Mouse (Mus musculus) left cerebral cortex, postnatal 10 days (tissue): ENCODE data around the gene Bcas3. TPM values are rescaled to one million over a fixed set of nuclear protein-coding genes. Genes with fewer than 3 reads are reported as not detected.
A peak's percentile ranks its signal among the peaks of the same experiment; 100 is the strongest.

ENCODE experiments used
- DNase-seq, 2 experiments: peaks; one replicate each; pipeline ENCODE4 v3.0.0; 2021 to 2022; ENCODE audit warnings: low spot score in 2 of 2, mixed read lengths in 1 of 2; ENCODE audit errors: extremely low spot score in 1 of 2
- intact Hi-C: fragments of 180-260 bp; cut with DNase I; formaldehyde crosslinking; loops from one replicate; pipeline ENCODE4 v1.15.1; 2025
- total RNA-seq, 2 experiments: library from RNA; stranded (reverse); gene quantifications; 2 replicates each; pipeline ENCODE4 v1.2.3; 2021

The Bcas3 gene
- total RNA-seq, 2 experiments from 2014 or later, result 49.2 to 61.1 TPM

DNA sequence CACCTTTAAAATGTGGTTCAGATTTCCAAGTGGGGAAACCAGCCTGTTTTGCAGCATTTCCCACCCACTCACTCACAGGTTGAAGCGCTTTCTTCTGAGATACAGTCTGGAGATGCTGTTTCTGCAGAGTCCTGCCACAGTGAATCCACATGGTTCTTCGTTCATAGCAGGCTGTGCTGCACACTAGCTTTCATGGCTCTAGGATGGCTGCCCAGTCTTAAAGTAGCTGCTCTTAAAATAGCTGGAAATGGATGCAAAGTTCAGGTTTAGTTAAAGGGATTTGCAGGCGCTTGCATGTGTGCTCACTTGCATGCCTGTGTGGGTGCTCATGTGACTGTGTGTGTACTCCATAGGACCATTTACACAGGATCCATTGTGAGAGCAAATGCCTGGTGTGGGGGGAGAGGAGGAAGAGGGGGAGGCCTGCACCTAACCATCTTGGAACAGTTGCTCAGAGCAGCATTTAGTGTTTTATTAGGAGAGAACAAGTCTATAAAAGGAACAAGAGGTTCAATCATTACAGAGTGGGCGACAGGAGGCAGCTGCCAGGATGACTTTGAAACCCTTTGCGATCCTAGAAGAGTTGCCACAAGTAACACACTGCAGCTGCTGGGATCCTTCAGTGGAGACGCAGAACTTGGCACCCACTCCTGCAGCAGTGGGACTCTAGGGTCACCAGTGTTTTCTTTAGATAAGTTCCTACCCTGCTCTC, 386.5 kb downstream of the Bcas3 start:
- DNase-seq, result peak in 1 of 2 experiments; percentile 51
- intact Hi-C loops, result no loop called here

DNA sequence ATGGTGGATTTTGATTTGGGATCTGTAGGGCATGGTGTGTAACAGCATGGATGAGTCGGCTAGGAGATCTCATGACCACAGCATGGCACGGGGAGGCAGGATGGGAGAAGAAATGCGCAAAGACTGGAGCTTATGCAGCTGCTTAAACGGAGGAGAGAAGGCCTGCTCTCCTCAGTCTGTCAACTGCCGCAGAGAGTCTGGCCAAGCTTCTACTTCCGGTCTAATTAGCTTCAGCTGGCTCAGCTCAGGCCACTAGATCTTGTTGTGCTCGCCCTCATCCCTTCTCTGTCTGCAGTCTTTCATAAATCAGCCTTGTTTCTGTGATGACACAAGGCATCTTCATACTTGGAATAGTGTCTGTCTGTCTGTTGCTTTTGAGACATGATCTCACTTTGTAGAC, 393.4 kb downstream of the Bcas3 start:
- intact Hi-C loops, result no loop called here

DNA sequence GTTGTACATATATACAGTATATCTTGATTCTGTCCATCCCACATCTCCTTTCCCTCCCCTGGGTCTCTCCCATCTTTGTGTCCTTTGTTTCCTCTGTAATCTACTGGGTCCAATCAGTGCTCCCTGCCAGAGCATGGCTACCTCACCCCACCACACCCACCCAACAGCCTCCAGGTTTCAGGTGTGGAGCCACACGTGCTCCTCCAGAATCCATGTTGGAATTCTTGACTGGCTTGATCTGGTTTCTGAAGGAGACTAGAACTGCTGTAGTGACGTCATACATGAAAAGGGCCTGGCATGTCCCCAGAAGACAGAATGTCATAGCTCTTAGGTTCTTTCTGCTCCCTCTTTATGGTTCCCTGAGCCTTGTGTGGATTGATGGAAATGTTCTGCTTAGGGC, 395.9 kb downstream of the Bcas3 start:
- intact Hi-C loops, result no loop called here
- DNase-seq, result no peak

More for the DNA sequence above, 393.4 kb downstream of the Bcas3 start:
- no peak for DNase-seq

DNA sequence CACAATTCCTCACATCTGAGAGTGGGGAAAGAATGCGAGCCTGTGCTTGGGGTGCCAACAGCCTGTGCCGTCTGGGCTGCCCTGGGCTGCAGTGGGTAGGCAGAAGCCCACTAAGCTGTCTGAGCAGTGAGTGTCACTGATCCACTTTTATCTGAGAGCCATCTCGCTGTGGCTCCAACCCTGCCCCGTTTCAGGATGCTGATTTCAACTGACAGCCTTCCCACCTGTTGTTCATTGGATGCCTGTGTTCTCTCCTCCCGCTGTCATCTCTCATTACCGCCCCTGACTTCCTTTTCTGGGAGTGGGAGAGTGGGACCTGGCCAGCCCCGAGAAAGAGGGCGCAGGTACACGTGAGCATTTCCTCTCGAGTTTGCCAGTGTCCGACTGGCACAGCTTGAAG, 398.2 kb downstream of the Bcas3 start:
- intact Hi-C loops, result no loop called here

DNA sequence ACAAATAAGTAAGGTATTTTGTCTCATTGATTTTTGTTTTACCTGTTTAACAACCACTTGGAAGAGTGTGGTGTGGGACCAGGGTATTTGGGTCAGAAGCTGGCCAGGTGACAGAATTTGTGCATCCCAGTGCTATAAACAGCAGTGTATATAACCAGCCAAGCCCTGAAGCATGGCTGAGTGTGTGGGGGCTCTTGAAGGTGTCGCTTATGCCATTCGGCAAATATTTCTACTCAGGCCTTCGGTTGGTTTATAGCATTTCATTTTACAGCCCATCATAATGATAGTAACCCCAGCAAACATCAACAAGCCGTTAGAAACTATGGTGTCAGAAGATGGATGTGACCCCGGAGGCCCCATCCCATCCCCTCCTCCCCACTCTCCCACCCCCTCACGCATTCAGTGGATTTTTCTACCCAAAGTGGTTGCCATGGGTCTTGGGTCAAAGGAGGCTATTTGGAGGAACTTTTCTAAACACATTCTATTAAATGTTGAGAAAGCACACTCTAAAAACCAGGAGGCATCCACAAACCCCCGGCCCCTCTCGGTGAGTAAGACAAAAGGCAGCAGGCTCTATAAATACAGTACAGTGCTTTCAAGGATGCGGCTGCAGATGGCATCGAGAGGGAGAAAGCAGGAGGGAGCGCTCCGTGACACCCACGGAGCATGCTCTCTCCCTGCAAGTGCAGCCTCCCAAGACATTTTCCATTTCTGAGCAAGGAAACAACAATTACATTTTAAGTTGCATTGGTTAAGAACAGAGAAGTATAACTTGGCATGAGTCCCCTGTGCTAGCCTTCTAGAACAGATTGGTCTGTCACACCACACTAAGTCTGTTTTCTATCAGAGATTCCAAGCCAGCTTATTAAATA, 401.9 kb downstream of the Bcas3 start:
- intact Hi-C loops, result no loop called here
- peak in 1 of 2 experiments; percentile 18 for DNase-seq

More for the DNA sequence above, 398.2 kb downstream of the Bcas3 start:
- no peak for DNase-seq

DNA sequence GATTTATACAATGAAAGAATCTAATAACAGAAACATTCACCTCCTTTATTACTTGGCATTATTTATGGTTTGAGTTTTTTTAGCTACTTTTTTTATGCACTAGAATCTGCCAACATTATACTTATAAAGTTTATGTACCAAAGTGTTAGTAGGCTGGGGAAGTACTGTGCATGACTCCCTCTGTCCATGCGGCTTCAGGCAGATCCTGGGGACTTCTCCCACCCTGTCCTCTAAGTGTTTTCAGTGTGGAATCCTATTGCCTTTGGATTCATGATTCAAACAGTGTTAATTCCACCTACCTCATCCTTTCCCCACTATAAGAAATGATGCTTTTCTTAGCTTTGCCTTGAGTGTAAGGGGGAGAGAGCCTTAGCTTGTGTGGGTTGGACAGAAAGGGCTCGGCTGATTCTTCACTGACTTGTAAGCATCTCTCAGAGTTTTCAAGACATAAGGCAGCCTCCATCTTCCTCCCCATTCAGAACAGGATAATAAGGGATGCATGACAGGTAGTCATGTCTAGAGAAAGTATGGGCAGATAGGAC, 402.6 kb downstream of the Bcas3 start:
- no peak for DNase-seq
- intact Hi-C loops, result no loop called here

DNA sequence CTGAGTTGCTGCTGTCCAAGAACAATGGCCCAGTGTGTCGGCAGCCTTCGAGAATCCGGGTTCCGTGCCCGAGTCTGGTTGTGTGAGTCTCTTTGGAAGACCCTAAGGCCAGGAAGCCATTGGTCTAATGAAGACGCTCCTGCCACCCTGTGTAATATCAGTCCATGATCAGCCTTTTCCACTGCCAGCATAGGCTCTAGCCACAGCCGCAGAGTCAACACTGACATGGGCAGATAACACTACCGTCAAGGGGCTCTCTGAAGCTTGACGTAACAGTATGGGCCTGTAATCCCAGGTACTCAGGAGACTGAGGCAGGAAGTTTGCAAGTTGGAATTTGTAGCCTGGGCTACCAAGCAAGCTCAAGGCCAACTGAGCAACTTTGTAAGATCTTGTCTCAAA, 405.9 kb downstream of the Bcas3 start:
- intact Hi-C loops, result no loop called here
- DNase-seq, result no peak

DNA sequence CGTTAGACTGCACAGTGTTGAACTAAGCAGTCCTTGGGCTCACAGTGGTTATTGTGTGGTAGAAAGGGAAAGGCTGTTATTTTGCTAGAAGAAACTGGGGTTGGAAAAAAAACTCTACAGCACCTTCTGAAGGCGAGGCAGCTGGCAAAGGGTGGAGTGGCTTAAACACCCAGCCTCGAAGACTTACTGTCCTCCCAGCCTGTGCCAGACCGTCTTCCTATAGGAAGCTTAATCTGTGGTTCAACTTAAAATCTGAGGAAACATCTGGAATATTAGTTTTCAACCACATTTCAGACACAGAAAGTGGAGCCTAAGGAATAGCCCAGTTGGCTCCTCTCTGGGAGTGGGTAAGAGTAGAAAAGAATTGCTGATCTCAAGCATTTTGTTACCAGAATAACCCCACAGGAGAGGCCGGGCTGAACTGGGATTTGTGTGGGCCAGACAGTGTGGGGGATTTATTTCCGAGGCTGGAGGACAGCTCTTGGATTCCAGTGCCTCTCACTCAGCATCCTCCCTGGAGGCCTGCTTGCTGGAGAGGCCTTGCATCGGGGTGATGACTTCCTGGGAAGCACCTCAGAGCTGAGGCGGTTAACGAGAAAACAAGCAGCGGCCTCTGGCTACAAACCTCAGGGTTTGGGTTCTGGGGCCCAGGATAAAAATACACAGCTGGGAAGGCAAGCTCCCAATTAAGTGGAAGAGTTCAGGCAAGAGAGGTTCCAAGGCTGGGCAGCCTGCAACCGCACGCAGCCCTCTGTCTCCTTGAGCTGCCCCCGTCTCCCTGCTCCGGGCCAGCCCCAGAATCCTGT, 406.9 kb downstream of the Bcas3 start:
- peak in 1 of 2 experiments; percentile 37 for DNase-seq
- intact Hi-C loops, result no loop called here

DNA sequence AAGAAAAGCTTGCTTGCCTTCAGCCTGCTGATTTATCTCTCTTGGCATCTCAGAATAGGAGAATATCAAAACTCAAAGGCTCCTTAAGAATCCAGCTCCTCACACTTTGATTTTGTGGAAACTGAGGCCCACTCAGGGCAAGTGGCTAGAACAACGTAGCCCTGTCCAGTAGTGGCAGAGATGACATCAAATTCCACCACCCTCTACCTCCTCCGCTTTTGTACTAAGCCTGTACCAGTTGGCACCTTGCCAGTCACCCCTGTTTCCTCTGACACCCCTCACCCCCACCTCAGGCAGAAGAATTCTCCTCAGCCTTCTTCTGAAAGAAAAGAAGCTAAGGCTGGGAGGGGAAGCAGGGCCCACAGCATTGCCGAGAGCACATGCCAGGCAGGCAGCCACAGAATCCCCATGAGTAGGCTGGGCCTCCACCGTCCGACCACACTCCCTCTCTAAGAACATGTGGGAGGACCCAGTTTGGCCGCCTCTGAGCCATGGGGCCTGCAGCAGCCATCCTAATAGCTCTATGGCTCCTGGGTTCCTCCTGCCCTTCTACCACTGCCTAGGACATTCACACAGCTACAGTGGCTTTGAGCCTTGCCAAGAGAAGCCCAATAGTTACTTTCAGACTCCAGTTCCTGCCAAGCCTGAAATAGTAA, 407.6 kb downstream of the Bcas3 start:
- peak; percentile 40 to 58 for DNase-seq
- intact Hi-C loops, result no loop called here

DNA sequence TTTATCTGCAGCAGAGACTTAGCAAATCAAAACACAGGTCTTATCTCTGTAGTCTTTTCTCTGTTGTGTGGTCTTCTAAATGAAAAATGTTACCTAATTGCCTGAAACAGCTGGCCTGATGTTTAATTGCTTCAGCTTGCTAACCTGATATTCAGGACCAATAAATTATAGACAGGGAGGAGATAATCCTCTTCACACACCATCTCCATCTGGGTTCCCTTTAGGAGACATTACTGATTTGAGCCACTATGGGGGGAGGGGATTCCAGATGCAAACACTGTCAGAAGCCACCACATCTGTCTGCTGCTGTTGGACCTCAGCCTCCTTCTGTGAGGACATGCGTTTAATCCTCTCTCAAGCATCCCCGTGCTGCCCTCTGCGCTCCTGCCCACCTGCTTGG, 408.2 kb downstream of the Bcas3 start:
- no peak for DNase-seq
- intact Hi-C loops, result no loop called here

DNA sequence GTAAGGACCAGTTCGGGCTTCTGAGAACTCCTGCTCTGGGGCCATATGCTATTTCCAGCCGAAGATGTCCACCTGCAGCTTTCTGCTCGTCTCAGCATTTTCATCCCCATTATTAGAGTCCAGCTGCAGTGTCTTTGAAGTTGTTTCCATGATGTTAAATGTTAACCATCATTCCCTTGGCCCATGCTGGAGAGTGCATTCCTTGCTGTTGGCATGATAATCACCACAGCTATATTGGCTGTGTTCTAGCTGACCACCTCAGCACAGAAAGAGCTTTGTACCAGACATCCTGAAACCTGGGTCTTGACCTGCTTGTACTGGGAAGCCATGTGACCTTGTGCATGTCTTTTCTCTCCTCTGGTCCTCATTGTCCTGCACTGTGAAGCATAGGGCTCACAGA, 410.7 kb downstream of the Bcas3 start:
- intact Hi-C loops, result no loop called here
- no peak for DNase-seq

DNA sequence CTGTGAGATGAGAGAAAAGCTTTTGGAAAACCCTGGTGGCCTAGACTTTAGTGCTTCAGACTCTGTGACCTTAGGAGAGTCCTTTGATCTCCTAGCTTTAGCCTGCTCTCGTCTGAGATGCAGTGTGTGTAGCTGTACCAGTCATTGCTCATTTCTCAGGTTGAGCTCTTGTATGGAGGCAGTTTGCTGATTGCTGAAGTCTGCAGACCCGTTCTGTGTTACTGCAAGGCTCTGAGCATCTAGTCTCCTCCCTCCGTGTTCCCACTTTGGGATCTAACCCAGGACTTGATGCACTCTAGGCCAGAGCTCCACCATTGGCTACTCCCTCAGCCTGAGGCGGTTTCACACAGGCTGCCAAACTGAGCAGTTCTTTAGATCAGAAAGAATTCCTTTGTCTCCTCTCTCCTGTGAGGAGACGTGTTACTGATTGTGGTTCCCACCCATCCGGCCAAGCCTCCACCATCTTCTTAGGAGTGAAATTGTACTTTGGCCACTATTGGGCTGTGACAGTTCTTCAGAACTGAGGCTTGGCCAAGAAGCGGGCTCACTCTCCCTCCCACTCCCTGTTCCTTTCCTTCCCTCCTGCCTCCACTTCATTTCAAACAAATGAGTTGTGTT, 413.2 kb downstream of the Bcas3 start:
- intact Hi-C loops, result no loop called here
- peak in 1 of 2 experiments; percentile 9 for DNase-seq

DNA sequence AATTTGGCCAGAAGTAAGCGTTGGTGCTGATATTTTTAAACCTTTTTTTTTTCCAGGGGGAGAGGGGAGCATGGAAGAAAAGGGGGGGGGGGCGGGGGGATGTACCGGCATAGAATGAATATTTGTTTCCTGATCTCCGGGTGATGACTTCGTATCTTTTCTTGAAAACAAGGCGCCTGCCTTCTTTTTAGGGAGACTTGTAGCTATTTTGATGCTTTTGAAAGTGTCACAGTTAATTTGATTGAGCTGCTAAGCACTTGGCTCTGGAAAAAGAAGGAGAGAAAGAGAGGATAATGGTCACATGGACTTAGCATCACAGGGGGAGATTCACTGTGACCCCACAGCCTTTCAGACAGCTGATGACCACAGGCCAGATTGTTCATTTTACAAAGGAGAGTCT, 413.8 kb downstream of the Bcas3 start:
- DNase-seq, result no peak
- intact Hi-C loops, result no loop called here

DNA sequence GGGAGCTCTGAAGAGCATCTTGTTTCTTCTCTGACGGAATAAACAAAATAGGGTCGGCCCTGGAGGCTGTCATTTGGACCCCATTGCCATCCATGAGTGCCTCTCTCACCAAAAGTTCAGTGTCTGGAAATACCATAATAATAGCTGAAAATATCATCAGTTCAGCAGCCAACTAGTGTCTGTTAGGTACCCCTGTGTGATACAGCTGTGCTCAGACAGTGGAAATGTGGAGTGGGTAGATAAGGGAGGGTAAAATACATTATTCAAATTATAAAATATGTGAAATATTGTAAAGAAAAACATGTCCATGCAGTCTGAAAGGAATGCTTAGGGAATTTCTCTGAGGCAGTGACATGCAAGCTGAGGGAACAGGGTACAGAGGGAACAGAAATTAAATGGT, 416.8 kb downstream of the Bcas3 start:
- no peak for DNase-seq
- intact Hi-C loops, result no loop called here

DNA sequence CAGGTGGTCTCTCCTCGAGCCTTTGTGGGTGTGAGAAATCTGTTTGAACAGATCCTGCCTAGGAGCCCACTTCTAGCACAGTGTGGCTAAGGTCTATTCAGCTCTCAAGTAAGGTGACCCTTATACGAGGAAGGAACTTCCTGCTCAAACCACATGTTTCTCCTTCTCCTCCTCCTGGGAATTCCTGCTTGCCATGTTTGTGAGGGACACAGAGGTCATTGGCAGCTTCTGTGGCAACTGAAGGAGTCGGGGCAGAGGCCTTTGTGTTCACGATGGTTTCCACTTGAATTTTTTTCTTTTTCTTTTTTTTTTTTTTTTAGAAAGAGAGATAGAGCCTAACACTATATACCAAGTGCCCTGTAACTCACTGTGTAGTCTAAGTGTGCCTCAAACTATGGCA, 420.4 kb downstream of the Bcas3 start:
- DNase-seq, result no peak
- intact Hi-C loops, result no loop called here

DNA sequence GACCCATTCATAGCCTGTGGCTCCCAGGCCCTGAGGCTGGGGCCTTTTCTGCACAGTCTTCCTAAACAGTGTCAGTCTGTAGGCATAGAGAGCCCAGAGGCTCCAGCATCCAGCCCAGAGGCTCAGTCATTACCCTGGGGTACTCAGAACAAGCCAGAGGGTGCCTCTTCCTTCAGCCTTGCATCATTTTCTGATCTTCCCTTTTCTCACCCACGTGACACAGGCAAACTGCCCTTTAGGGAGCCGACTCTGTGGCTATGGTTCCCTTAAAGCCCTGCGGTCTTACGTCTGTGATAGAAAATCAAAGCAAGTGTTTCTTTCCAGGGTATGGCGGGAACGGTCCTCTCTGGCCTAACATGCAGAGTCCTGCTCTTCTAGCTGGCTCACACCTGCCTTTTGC, 421.7 kb downstream of the Bcas3 start:
- no peak for DNase-seq
- intact Hi-C loops, result no loop called here

DNA sequence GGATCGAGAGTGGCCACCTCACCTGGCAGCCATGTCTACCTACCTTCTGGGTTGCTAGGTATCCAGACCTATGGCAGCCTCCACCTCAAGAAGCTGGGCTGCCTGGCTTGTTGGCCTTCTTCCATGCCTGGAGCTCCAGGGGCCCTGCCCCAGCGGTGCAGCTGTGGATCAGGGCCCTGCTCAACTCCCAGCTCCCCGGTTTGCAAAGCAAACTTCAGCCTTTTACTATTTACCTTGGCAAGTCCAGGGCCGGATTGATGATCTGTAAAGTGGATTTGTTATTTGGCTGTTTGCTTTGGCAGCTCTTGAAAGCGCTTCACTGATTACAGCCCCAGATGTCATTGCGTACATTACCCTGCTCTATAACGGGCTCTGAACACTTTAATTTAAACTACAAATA, 422.5 kb downstream of the Bcas3 start:
- intact Hi-C loops, result no loop called here

DNA sequence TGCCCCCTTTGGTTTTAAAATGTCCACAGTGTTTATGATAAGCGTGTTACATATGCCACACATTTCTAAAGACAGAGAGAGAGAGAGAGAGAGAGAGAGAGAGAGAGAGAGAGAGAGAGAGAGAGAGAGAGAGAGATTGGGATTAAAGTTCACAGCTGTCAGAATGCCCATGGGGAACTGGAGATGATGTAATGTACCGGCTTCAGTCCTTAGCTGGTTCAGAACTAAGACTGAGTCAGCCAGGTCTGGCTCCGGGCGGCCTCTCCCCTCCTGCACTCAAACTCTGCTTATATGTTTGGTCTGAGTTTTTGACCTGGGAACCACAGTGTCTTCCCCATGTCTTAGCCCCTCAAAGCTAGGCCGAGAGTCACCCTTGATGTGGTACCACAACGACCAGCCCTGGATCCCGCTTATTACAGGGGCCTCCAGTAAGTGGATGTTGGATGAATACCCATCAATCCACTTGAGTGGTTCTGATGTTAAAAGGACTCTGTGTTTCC, 423.9 kb downstream of the Bcas3 start:
- intact Hi-C loops, result no loop called here
- no peak for DNase-seq

More for the DNA sequence above, 422.5 kb downstream of the Bcas3 start:
- DNase-seq, result peak in 1 of 2 experiments; percentile 39
